Mouse (Mus musculus): ENCODE measurements at regions not wholly inside any gene's neighbourhood (a gene's known extent, or its start where the extent isn't known, plus 50 kb on each side); places are given as distances from the start of the nearest gene placed in this dataset.

- no peak for ATAC-seq (ENCODE audit: poor library complexity, severe bottlenecking)
Observed at GRCm38 (mm10) chr19:15502315-15502984, 444.7 kb downstream of the Psat1 start.

GRCm38 (mm10) chr19:15495532-15495931 lies 451.6 kb downstream of the Psat1 start:
- no peak for ATAC-seq (ENCODE audit: poor library complexity, severe bottlenecking)

- ATAC-seq (ENCODE audit: poor library complexity, severe bottlenecking), result no peak
Observed at GRCm38 (mm10) chr19:15487576-15487975, 459.6 kb downstream of the Psat1 start.

GRCm38 (mm10) chr19:15481605-15482004 lies 465.5 kb downstream of the Psat1 start:
- no peak for ATAC-seq (ENCODE audit: poor library complexity, severe bottlenecking)

- ATAC-seq (ENCODE audit: poor library complexity, severe bottlenecking), result no peak
Observed at GRCm38 (mm10) chr19:15469541-15469940, 477.6 kb downstream of the Psat1 start.

GRCm38 (mm10) chr19:15466713-15467112 lies 480.4 kb downstream of the Psat1 start:
- no peak for ATAC-seq (ENCODE audit: poor library complexity, severe bottlenecking)

GRCm38 (mm10) chr19:15465063-15465760 lies 481.9 kb downstream of the Psat1 start:
- no peak for ATAC-seq (ENCODE audit: poor library complexity, severe bottlenecking)

GRCm38 (mm10) chr19:15457793-15458192 lies 489.3 kb downstream of the Psat1 start:
- ATAC-seq (ENCODE audit: poor library complexity, severe bottlenecking), result no peak

- ATAC-seq (ENCODE audit: poor library complexity, severe bottlenecking), result no peak
Observed at GRCm38 (mm10) chr19:15456943-15457735, 490.0 kb downstream of the Psat1 start.

GRCm38 (mm10) chr19:15448989-15449388 lies 498.1 kb downstream of the Psat1 start:
- no peak for ATAC-seq (ENCODE audit: poor library complexity, severe bottlenecking)

GRCm38 (mm10) chr19:15431798-15432197 lies 515.3 kb downstream of the Psat1 start:
- no peak for ATAC-seq (ENCODE audit: poor library complexity, severe bottlenecking)

- ATAC-seq (ENCODE audit: poor library complexity, severe bottlenecking), result no peak
Observed at GRCm38 (mm10) chr19:15421311-15421710, 525.8 kb downstream of the Psat1 start.

- no peak for ATAC-seq (ENCODE audit: poor library complexity, severe bottlenecking)
Observed at GRCm38 (mm10) chr19:15398624-15399023, 548.5 kb downstream of the Psat1 start.

- ATAC-seq (ENCODE audit: poor library complexity, severe bottlenecking), result no peak
Observed at GRCm38 (mm10) chr19:15371682-15372081, 575.5 kb downstream of the Psat1 start.

- ATAC-seq (ENCODE audit: poor library complexity, severe bottlenecking), result no peak
Observed at GRCm38 (mm10) chr19:15366951-15367350, 580.2 kb downstream of the Psat1 start.

- ATAC-seq (ENCODE audit: poor library complexity, severe bottlenecking), result no peak
Observed at GRCm38 (mm10) chr19:15357181-15357580, 590.0 kb downstream of the Psat1 start.

- no peak for ATAC-seq (ENCODE audit: poor library complexity, severe bottlenecking)
Observed at GRCm38 (mm10) chr19:15348356-15348755, 598.8 kb downstream of the Psat1 start.

- ATAC-seq (ENCODE audit: poor library complexity, severe bottlenecking), result no peak
Observed at GRCm38 (mm10) chr19:15342229-15342628, 604.9 kb downstream of the Psat1 start.

GRCm38 (mm10) chr19:15340305-15340983 lies 606.7 kb downstream of the Psat1 start:
- no peak for ATAC-seq (ENCODE audit: poor library complexity, severe bottlenecking)

- no peak for ATAC-seq (ENCODE audit: poor library complexity, severe bottlenecking)
Observed at GRCm38 (mm10) chr19:15339979-15340304, 607.2 kb downstream of the Psat1 start.

GRCm38 (mm10) chr19:15330155-15330554 lies 617.0 kb downstream of the Psat1 start:
- ATAC-seq (ENCODE audit: poor library complexity, severe bottlenecking), result no peak
